Mouse (Mus musculus) liver, embryonic 15.5 days (tissue): ENCODE results near the gene Plod3. TPM values are rescaled to one million over a fixed set of nuclear protein-coding genes. Genes with fewer than 3 reads are reported as not detected.

Experiments
- ATAC-seq: fragments of 200-750 bp; cut with Nextera tagmentation; 2 replicates; pipeline ENCODE4 v1.8.0; 2017; ENCODE audit warnings: moderate number of reproducible peaks, mild to moderate bottlenecking, moderate library complexity; ENCODE audit not compliant: insufficient read depth
- H3K27ac ChIP-seq: fragments of 300-500 bp; sonication (generic); replicated peaks from 2 replicates; pipeline ENCODE4 v1.5.1; 2015; ENCODE audit warnings: mild to moderate bottlenecking, inconsistent platforms
- H3K27me3 ChIP-seq: fragments of 300-500 bp; sonication (generic); 2 replicates; pipeline ENCODE4 v1.6.1; 2015; ENCODE audit warnings: mild to moderate bottlenecking, inconsistent platforms
- H3K36me3 ChIP-seq: fragments of 300-500 bp; sonication (generic); replicated peaks from 2 replicates; pipeline ENCODE4 v1.6.1; 2015; ENCODE audit warnings: moderate library complexity, mild to moderate bottlenecking, inconsistent platforms
- H3K4me1 ChIP-seq: fragments of 300-500 bp; sonication (generic); replicated peaks from 2 replicates; pipeline ENCODE4 v1.6.1; 2015; ENCODE audit warnings: inconsistent platforms
- H3K4me2 ChIP-seq: fragments of 300-500 bp; sonication (generic); 2 replicates; pipeline ENCODE4 v1.6.1; 2015; ENCODE audit warnings: moderate library complexity, mild to moderate bottlenecking, inconsistent platforms
- H3K4me3 ChIP-seq: fragments of 300-500 bp; sonication (generic); replicated peaks from 2 replicates; pipeline ENCODE4 v1.5.1; 2015; ENCODE audit warnings: mild to moderate bottlenecking, inconsistent platforms
- H3K9ac ChIP-seq: fragments of 300-500 bp; sonication (generic); 2 replicates; pipeline ENCODE4 v1.6.1; 2015; ENCODE audit warnings: moderate library complexity, mild to moderate bottlenecking, inconsistent platforms
- H3K9me3 ChIP-seq: fragments of 300-500 bp; sonication (generic); replicated peaks from 2 replicates; pipeline ENCODE4 v1.6.1; 2016; ENCODE audit warnings: inconsistent platforms
- WGBS: fragments of 180-500 bp; shearing (Covaris S2); methylation state at CpG from one replicate; pipeline ENCODE4 v1.1.7; 2015; ENCODE audit warnings: mixed read lengths; ENCODE audit not compliant: insufficient replicate concordance; 5-methylcytosine and 5-hydroxymethylcytosine counted together
- microRNA counts: library from miRNA; unstranded; fragments of <30 nt; microRNA quantifications from one replicate; lab custom pipeline; 2016
- microRNA-seq: library from miRNA; unstranded; fragments of <30 nt; microRNA quantifications from one replicate; pipeline ENCODE4, GENCODE M21; 2016
- polyA plus RNA-seq: library from polyadenylated mRNA; unstranded; fragments of >200 nt; fragmentation: Nextera tagmentation; extraction: Ambion mirVana; gene quantifications from 2 replicates; pipeline ENCODE4 v1.2.1, GENCODE M21; 2015

The Plod3 gene
- polyA plus RNA-seq, 1 experiment from 2014 or later, result 15.3 TPM

DNA sequence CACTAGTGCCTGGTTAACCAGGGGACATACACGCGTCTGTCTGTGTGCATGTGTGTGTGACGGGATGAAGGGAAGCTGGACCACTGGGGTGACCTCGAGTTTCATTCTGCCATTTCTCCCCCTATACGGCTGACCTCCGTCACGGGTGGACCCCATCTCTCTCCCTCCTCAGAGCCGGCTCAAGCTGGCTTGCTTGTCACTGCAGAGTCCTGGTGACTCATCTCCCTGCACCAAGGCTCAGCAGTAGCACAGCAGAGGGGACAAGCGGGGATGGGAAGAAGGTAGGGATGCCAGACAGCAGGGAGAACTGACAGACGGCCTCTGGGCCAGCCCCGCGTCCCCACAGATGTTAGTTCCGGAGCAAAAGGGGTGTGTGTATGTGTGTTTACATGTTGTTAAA, 49.4 kb downstream of the Plod3 start:
- H3K27ac ChIP-seq, result no peak overlapping the region
- no peaks in the 10 kb centered on the region for H3K9me3 ChIP-seq
- no peak overlapping the region for H3K9ac ChIP-seq
- H3K4me3 ChIP-seq, result no peak overlapping the region
- peaks cover 25% of the 10 kb centered on the region for H3K4me1 ChIP-seq
- WGBS, result 81% methylated on average over 13 of the region's 13 CpGs
- peaks cover 33% of the 10 kb centered on the region for H3K27me3 ChIP-seq
- no peak overlapping the region for H3K4me2 ChIP-seq
- H3K36me3 ChIP-seq, result peaks cover 52% of the 10 kb centered on the region
- no peak for ATAC-seq

- Histone ChIP-seq H3K4me1 (no peaks in the 10 kb centered on the region), H3K27me3 (0 out of 2 replicates have a peak, but pooled peaks cover under 1% of the 10 kb centered on the region), H3K9ac (no peak overlapping the region), H3K27ac (no peak overlapping the region), H3K9me3 (no peaks in the 10 kb centered on the region), H3K4me3 (no peak overlapping the region), H3K36me3 (peaks cover 69% of the 10 kb centered on the region), H3K4me2 (no peak overlapping the region)
- no peak for ATAC-seq
- 83% methylated on average over 10 of the region's 10 CpGs for WGBS
Observed at GRCm38 (mm10) chr5:137039453-137039852, 52.6 kb downstream of the Plod3 start.

- H3K4me1 ChIP-seq, result peaks cover 20% of the 10 kb centered on the region
- no peak overlapping the region for H3K4me3 ChIP-seq
- ATAC-seq, result no peak
- peaks cover 62% of the 10 kb centered on the region for H3K36me3 ChIP-seq
- H3K4me2 ChIP-seq, result no peak overlapping the region
- H3K27ac ChIP-seq, result no peak overlapping the region
- no peaks in the 10 kb centered on the region for H3K9me3 ChIP-seq
- WGBS, result 80% methylated on average over 10 of the region's 10 CpGs
- H3K9ac ChIP-seq, result no peak overlapping the region
- H3K27me3 ChIP-seq, result no peaks in the 10 kb centered on the region
Observed at GRCm38 (mm10) chr5:137041442-137041841, 54.6 kb downstream of the Plod3 start.

DNA sequence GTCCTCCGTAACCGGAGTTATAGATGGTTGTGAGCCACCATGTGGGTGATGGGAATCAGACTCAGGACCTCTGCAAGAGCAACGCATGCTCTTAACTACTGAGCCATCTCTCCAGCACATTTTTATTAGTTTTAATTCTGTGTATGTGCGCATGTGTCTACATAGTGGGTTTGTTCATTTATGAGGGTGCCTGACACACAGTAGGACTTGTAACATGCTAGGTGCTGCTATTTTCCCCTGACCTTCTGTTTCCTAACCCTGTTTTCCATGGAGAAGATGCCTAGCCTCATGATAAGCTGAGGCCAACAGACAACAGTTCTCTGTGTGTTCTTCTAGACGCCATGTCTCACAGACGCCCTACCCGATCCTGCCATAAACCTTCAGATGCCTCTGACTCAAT, 57.2 kb downstream of the Plod3 start:
- WGBS, result 89% methylated on average over 7 of the region's 7 CpGs
- Histone ChIP-seq H3K9ac (no peak overlapping the region), H3K27ac (no peak overlapping the region), H3K4me2 (no peak overlapping the region), H3K4me3 (no peak overlapping the region), H3K9me3 (no peaks in the 10 kb centered on the region), H3K27me3 (peaks cover 15% of the 10 kb centered on the region), H3K4me1 (peaks cover 21% of the 10 kb centered on the region), H3K36me3 (peaks cover 36% of the 10 kb centered on the region)
- no peak for ATAC-seq

DNA sequence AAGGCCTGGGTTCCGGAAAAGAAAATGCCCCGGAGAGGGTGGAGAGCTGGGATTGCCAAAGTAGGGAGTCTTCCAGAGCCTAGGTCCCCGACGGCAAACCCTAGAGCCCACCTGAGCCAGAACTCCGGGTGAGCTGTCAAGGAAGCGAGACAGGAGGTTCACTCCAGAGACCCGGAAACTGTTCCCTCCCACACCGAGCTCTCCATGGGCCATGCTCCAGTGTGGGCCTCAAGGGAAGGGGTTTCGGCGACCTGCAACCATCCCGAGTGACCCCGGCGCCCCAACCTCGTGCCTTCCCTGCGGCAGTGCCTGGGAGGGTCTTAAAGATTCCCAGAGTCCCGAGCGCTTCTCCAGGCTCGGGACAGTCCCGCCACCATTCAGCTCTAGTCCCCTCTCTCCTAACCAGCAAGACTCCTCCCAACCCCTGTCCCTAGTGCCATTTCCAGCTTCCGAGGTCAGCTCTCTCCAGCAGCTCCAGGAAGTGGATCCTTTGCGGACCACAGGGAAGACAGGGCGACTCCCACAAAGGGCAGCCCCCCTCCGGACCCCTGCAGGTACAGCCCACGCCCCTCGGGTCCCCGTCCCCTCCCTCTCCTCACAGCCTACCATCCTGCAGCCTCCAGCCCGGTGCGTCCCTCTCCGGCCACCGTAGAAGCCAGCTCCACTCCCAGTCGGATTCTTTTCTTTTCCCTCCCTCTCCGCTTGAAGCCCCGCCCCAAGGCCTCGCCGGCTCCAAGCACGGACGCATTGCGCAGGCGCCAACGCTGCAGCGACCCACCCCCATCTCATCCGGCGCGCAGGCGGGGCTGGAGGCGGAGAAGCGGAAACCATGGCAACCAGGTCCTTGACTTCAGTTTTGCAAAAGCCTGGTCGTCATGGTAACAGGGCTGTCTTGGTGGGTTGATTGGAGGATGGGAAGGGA, 58.8 kb downstream of the Plod3 start, which contains the start of gene Ap1s1:
Ap1s1 (minus strand) TSS at position 734 of the 922 bp plus-strand sequence.
- Histone ChIP-seq H3K27ac (peak within 1 kb of the TSS; percentile 61), H3K4me3 (peak within 1 kb of the TSS; percentile 78), H3K9me3 (no peaks in the 10 kb centered on the region), H3K4me2 (peak within 1 kb of the TSS; percentile 93), H3K27me3 (peaks cover 19% of the 10 kb centered on the region), H3K4me1 (peaks cover 21% of the 10 kb centered on the region), H3K9ac (peak within 1 kb of the TSS; percentile 77), H3K36me3 (peaks cover 20% of the 10 kb centered on the region)
- WGBS, result under 1% methylated on average over 48 of the region's 48 CpGs
- ATAC-seq, result peak; percentile 83

MicroRNA genes within 50 kb of the gene (microRNA counts, 519-probe panel; counts per million panel counts)
- microRNA mmu-miR-702 (lab: Ali Mortazavi, UCI), result not detected

Small RNA genes within 50 kb of the gene (microRNA-seq; reads per million reads assigned to microRNA genes)
- gene Mir702, result 17.3 reads per million, percentile 33 among the genes with 10 or more reads in this experiment

Other genes starting within 250 kb of the Plod3 start
- gene Col26a1, start 103.8 kb upstream of the Plod3 start, polyA plus RNA-seq, result 0.85 and 0.93 TPM in 2 replicates
- 7.5 and 9.0 TPM in 2 replicates for gene Ift22, start 78.9 kb upstream of the Plod3 start, polyA plus RNA-seq
- 190 and 201 TPM in 2 replicates for gene Fis1, start 33.7 kb upstream of the Plod3 start, polyA plus RNA-seq
- gene Cldn15, start 20.4 kb upstream of the Plod3 start, polyA plus RNA-seq, result 5.9 and 8.1 TPM in 2 replicates
- gene Znhit1, start 1.0 kb downstream of the Plod3 start, polyA plus RNA-seq, result 50.6 and 53.4 TPM in 2 replicates
- gene Vgf, start 39.4 kb downstream of the Plod3 start, polyA plus RNA-seq, result not detected in 2 replicates
- 74.7 and 77.6 TPM in 2 replicates for gene Ap1s1, start 59.1 kb downstream of the Plod3 start, polyA plus RNA-seq
- 0.06 and 0.20 TPM in 2 replicates for gene Serpine1, start 85.2 kb downstream of the Plod3 start, polyA plus RNA-seq
- 11.1 and 15.6 TPM in 2 replicates for gene Trim56, start 129.2 kb downstream of the Plod3 start, polyA plus RNA-seq
- gene Muc3, start 162.3 kb downstream of the Plod3 start, polyA plus RNA-seq, result not detected in 2 replicates
- gene Muc3a, start 225.4 kb downstream of the Plod3 start, polyA plus RNA-seq, result 0.05 TPM in 1 of 2 replicates, not detected in the other